Mouse (Mus musculus) embryonic facial prominence, embryonic 13.5 days (tissue): ENCODE measurements around the gene Rasal2. TPM values are rescaled to one million over a fixed set of nuclear protein-coding genes. Genes with fewer than 3 reads are reported as not detected.
A peak's percentile ranks its signal among the peaks of the same experiment; 100 is the strongest.

Experiments
- ATAC-seq: fragments of 200-750 bp; cut with Nextera tagmentation; 2 replicates; pipeline ENCODE4 v1.8.0; 2017; ENCODE audit warnings: low read depth; ENCODE audit not compliant: insufficient number of reproducible peaks, insufficient read depth, low FRiP score, low TSS enrichment
- H3K27ac ChIP-seq: fragments of 300-500 bp; sonication (generic); 2 replicates; pipeline ENCODE4 v1.5.1; 2015; ENCODE audit warnings: moderate library complexity, mild to moderate bottlenecking, inconsistent platforms
- H3K27me3 ChIP-seq: fragments of 300-500 bp; sonication (generic); 2 replicates; pipeline ENCODE4 v1.6.1; 2015; ENCODE audit warnings: mild to moderate bottlenecking, inconsistent platforms
- H3K36me3 ChIP-seq: fragments of 300-500 bp; sonication (generic); 2 replicates; pipeline ENCODE4 v1.6.1; 2015; ENCODE audit warnings: mild to moderate bottlenecking, inconsistent platforms
- H3K4me1 ChIP-seq: fragments of 300-500 bp; sonication (generic); 2 replicates; pipeline ENCODE4 v1.6.1; 2015; ENCODE audit warnings: inconsistent platforms
- H3K4me2 ChIP-seq: fragments of 300-500 bp; sonication (generic); 2 replicates; pipeline ENCODE4 v1.6.1; 2015; ENCODE audit warnings: moderate library complexity, mild to moderate bottlenecking, inconsistent platforms
- H3K4me3 ChIP-seq: fragments of 300-500 bp; sonication (generic); 2 replicates; pipeline ENCODE4 v1.5.1; 2015; ENCODE audit warnings: mild to moderate bottlenecking, inconsistent platforms
- H3K9ac ChIP-seq: fragments of 300-500 bp; sonication (generic); 2 replicates; pipeline ENCODE4 v1.6.1; 2015; ENCODE audit warnings: mild to moderate bottlenecking, inconsistent platforms
- H3K9me3 ChIP-seq: fragments of 300-500 bp; sonication (generic); 2 replicates; pipeline ENCODE4 v1.6.1; 2016; ENCODE audit warnings: inconsistent platforms
- WGBS: fragments of 180-500 bp; shearing (Covaris S2); methylation state at CpG from one replicate; pipeline ENCODE4 v1.1.7; 2015; ENCODE audit warnings: mixed read lengths; 5-methylcytosine and 5-hydroxymethylcytosine counted together
- polyA plus RNA-seq: library from polyadenylated mRNA; unstranded; fragments of >200 nt; fragmentation: Nextera tagmentation; extraction: Ambion mirVana; gene quantifications from 2 replicates; pipeline ENCODE4 v1.2.1, GENCODE M21; 2015

Rasal2 gene
- polyA plus RNA-seq, 1 experiment from 2014 or later = 9.9 TPM

- H3K9me3 ChIP-seq = no peaks in the 10 kb centered on the region
- peaks cover 10% of the 10 kb centered on the region; the same call in 1 of the 2 replicates for H3K27me3 ChIP-seq
- peaks cover 9% of the 10 kb centered on the region for H3K4me1 ChIP-seq
- H3K36me3 ChIP-seq = no peaks in the 10 kb centered on the region
- WGBS = 87% methylated on average over 2 of the region's 2 CpGs
- H3K4me3 ChIP-seq = no peak overlapping the region
- no peak overlapping the region for H3K9ac ChIP-seq
- H3K4me2 ChIP-seq = no peak overlapping the region
- no peak for ATAC-seq
- H3K27ac ChIP-seq = no peak overlapping the region
These were observed 25.9 kb upstream of the Rasal2 start for GRCm38 (mm10) chr1:157438290-157438689.

GRCm38 (mm10) chr1:157435926-157436325, 23.5 kb upstream of the Rasal2 start:
- peaks cover 10% of the 10 kb centered on the region; the same call in 1 of the 2 replicates for H3K27me3 ChIP-seq
- ATAC-seq = no peak
- no peak overlapping the region for H3K4me3 ChIP-seq
- H3K4me2 ChIP-seq = no peak overlapping the region
- no peaks in the 10 kb centered on the region for H3K36me3 ChIP-seq
- peaks cover 4% of the 10 kb centered on the region; the same call in 1 of the 2 replicates for H3K4me1 ChIP-seq
- H3K27ac ChIP-seq = no peak overlapping the region
- H3K9me3 ChIP-seq = no peaks in the 10 kb centered on the region
- 90% methylated on average over 6 of the region's 6 CpGs for WGBS
- no peak overlapping the region for H3K9ac ChIP-seq

GRCm38 (mm10) chr1:157434404-157434803, 22.0 kb upstream of the Rasal2 start:
- H3K9ac ChIP-seq = no peak overlapping the region
- no peak overlapping the region for H3K4me3 ChIP-seq
- ATAC-seq = no peak
- no peaks in the 10 kb centered on the region for H3K36me3 ChIP-seq
- no peaks in the 10 kb centered on the region for H3K9me3 ChIP-seq
- H3K4me2 ChIP-seq = no peak overlapping the region
- H3K4me1 ChIP-seq = no peaks in the 10 kb centered on the region
- 89% methylated on average over 4 of the region's 4 CpGs for WGBS
- H3K27ac ChIP-seq = no peak overlapping the region
- 0 out of 2 replicates have a peak, but pooled peaks cover under 1% of the 10 kb centered on the region for H3K27me3 ChIP-seq

GRCm38 (mm10) chr1:157433316-157433715, 20.9 kb upstream of the Rasal2 start:
- Histone ChIP-seq H3K27me3 (no peaks in the 10 kb centered on the region), H3K4me3 (no peak overlapping the region), H3K4me2 (no peak overlapping the region), H3K9me3 (no peaks in the 10 kb centered on the region), H3K9ac (no peak overlapping the region), H3K36me3 (no peaks in the 10 kb centered on the region), H3K27ac (no peak overlapping the region), H3K4me1 (no peaks in the 10 kb centered on the region)
- no peak for ATAC-seq
- WGBS = 50% methylated on average over 3 of the region's 3 CpGs

- no peak for ATAC-seq
- no peaks in the 10 kb centered on the region for H3K36me3 ChIP-seq
These were observed 16.0 kb upstream of the Rasal2 start for GRCm38 (mm10) chr1:157428366-157428765.

GRCm38 (mm10) chr1:157427604-157428003, 15.2 kb upstream of the Rasal2 start:
- 89% methylated on average over 4 of the region's 4 CpGs for WGBS
- no peak overlapping the region for H3K27ac ChIP-seq
- H3K36me3 ChIP-seq = no peaks in the 10 kb centered on the region
- no peaks in the 10 kb centered on the region for H3K9me3 ChIP-seq
- H3K4me3 ChIP-seq = no peak overlapping the region
- no peak for ATAC-seq
- H3K4me1 ChIP-seq = peaks cover 4% of the 10 kb centered on the region; the same call in 1 of the 2 replicates
- no peak overlapping the region for H3K9ac ChIP-seq
- H3K27me3 ChIP-seq = no peaks in the 10 kb centered on the region
- no peak overlapping the region for H3K4me2 ChIP-seq

More at GRCm38 (mm10) chr1:157428366-157428765, 16.0 kb upstream of the Rasal2 start:
- H3K4me2 ChIP-seq = no peak overlapping the region
- no peak overlapping the region for H3K4me3 ChIP-seq
- peaks cover 4% of the 10 kb centered on the region; the same call in 1 of the 2 replicates for H3K4me1 ChIP-seq
- H3K9me3 ChIP-seq = no peaks in the 10 kb centered on the region
- no peak overlapping the region for H3K27ac ChIP-seq
- no peak overlapping the region for H3K9ac ChIP-seq
- no peaks in the 10 kb centered on the region for H3K27me3 ChIP-seq
- 85% methylated on average over 3 of the region's 3 CpGs for WGBS

- 74% methylated on average over 1 of the region's 1 CpGs for WGBS
- ATAC-seq = no peak
- peaks cover 4% of the 10 kb centered on the region; the same call in 1 of the 2 replicates for H3K4me1 ChIP-seq
- H3K9ac ChIP-seq = no peak overlapping the region
- H3K27ac ChIP-seq = no peak overlapping the region
- H3K4me2 ChIP-seq = no peak overlapping the region
- no peaks in the 10 kb centered on the region for H3K36me3 ChIP-seq
- no peaks in the 10 kb centered on the region for H3K27me3 ChIP-seq
- H3K9me3 ChIP-seq = no peaks in the 10 kb centered on the region
- H3K4me3 ChIP-seq = no peak overlapping the region
These were observed 14.5 kb upstream of the Rasal2 start for GRCm38 (mm10) chr1:157426933-157427332.

- no peak overlapping the region for H3K4me3 ChIP-seq
- H3K4me2 ChIP-seq = peak overlapping the region; percentile 3; the same call in 1 of the 2 replicates
- no peaks in the 10 kb centered on the region for H3K9me3 ChIP-seq
- H3K9ac ChIP-seq = no peak overlapping the region
- no peak for ATAC-seq
- no peaks in the 10 kb centered on the region for H3K36me3 ChIP-seq
- H3K27ac ChIP-seq = no peak overlapping the region
- 57% methylated on average over 8 of the region's 8 CpGs for WGBS
- peaks cover 4% of the 10 kb centered on the region; the same call in 1 of the 2 replicates for H3K4me1 ChIP-seq
- H3K27me3 ChIP-seq = no peaks in the 10 kb centered on the region
These were observed 13.5 kb upstream of the Rasal2 start for GRCm38 (mm10) chr1:157425741-157426427.

GRCm38 (mm10) chr1:157417861-157418260, 5.5 kb upstream of the Rasal2 start:
- H3K9ac ChIP-seq = no peak overlapping the region
- no peaks in the 10 kb centered on the region for H3K9me3 ChIP-seq
- peak overlapping the region; percentile 12; the same call in 1 of the 2 replicates for H3K4me2 ChIP-seq
- 25% methylated on average over 7 of the region's 7 CpGs for WGBS
- H3K27me3 ChIP-seq = no peaks in the 10 kb centered on the region
- no peaks in the 10 kb centered on the region for H3K36me3 ChIP-seq
- ATAC-seq = no peak
- peak overlapping the region; percentile 29; the same call in 1 of the 2 replicates for H3K27ac ChIP-seq
- H3K4me1 ChIP-seq = 0 out of 2 replicates have a peak, but pooled peaks cover 6% of the 10 kb centered on the region
- H3K4me3 ChIP-seq = no peak overlapping the region

GRCm38 (mm10) chr1:157417414-157417813, 5.0 kb upstream of the Rasal2 start:
- no peak overlapping the region for H3K4me3 ChIP-seq
- 0 out of 2 replicates have a peak overlapping the region, but pooled peaks have one; percentile 29 for H3K27ac ChIP-seq
- 0 out of 2 replicates have a peak, but pooled peaks cover 6% of the 10 kb centered on the region for H3K4me1 ChIP-seq
- no peaks in the 10 kb centered on the region for H3K36me3 ChIP-seq
- no peaks in the 10 kb centered on the region for H3K27me3 ChIP-seq
- no peaks in the 10 kb centered on the region for H3K9me3 ChIP-seq
- 26% methylated on average over 3 of the region's 3 CpGs for WGBS
- H3K9ac ChIP-seq = no peak overlapping the region
- H3K4me2 ChIP-seq = peak overlapping the region; percentile 12; the same call in 1 of the 2 replicates
- ATAC-seq = no peak

- no peak overlapping the region for H3K4me3 ChIP-seq
- H3K4me2 ChIP-seq = no peak overlapping the region
- H3K4me1 ChIP-seq = 0 out of 2 replicates have a peak, but pooled peaks cover 6% of the 10 kb centered on the region
- no peak overlapping the region for H3K9ac ChIP-seq
- 88% methylated on average over 2 of the region's 2 CpGs for WGBS
- no peaks in the 10 kb centered on the region for H3K27me3 ChIP-seq
- ATAC-seq = no peak
- H3K36me3 ChIP-seq = no peaks in the 10 kb centered on the region
- no peaks in the 10 kb centered on the region for H3K9me3 ChIP-seq
- H3K27ac ChIP-seq = no peak overlapping the region
These were observed 4.2 kb upstream of the Rasal2 start for GRCm38 (mm10) chr1:157416628-157417027.

- Histone ChIP-seq H3K9ac (no peak overlapping the region), H3K27ac (no peak overlapping the region), H3K4me3 (no peak overlapping the region), H3K4me2 (no peak overlapping the region), H3K4me1 (peaks cover 13% of the 10 kb centered on the region), H3K9me3 (no peaks in the 10 kb centered on the region), H3K36me3 (no peaks in the 10 kb centered on the region), H3K27me3 (no peaks in the 10 kb centered on the region)
- no peak for ATAC-seq
- 79% methylated on average over 3 of the region's 3 CpGs for WGBS
These were observed 3.4 kb upstream of the Rasal2 start for GRCm38 (mm10) chr1:157415771-157416170.
